Mouse (Mus musculus): ENCODE results near the gene Zmym6. TPM values are rescaled to one million over a fixed set of nuclear protein-coding genes. Genes with fewer than 3 reads are reported as not detected.
"Not testable (repeated sequence)": the region's sequence is repeated elsewhere in the genome, so short reads cannot be mapped to it uniquely, and the experiment has no call there.

Gene Zmym6
- polyA plus RNA-seq, 1 experiment from 2014 or later = 34.5 TPM

DNA sequence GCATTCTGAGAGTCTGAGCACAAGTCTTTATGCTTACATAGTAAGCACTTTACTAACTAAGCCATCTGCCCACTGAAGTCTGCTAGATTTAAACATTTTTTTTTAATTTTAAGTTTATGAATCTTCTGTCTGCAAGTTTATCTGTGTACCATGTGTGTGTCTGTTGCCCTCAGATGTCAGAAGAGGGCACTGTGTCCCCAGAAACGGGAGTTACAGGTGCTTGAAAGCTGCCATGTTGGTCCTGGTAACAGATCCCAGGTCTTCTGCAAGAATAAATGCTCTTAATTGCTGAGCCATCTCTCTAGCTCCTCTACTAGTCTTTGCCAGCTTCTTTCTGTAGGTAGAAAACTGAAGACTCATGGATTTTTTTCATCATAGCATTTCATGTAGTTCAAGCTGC is 2.3 kb upstream of the Zmym6 start:
- H3K27ac ChIP-seq = no peak overlapping the region
- no peaks in the 10 kb centered on the region for H3K9me3 ChIP-seq
- H3K27me3 ChIP-seq = no peaks in the 10 kb centered on the region
- no peak overlapping the region for H3K4me2 ChIP-seq (replicated peaks)
- 64% methylated on average over 1 of the region's 1 CpGs for WGBS
- no peak overlapping the region for H3K4me3 ChIP-seq (replicated peaks)
- H3K4me1 ChIP-seq (replicated peaks) = peaks cover 17% of the 10 kb centered on the region
- no peak overlapping the region for H3K9ac ChIP-seq (replicated peaks)
- no peak for ATAC-seq
- H3K36me3 ChIP-seq = no peaks in the 10 kb centered on the region

DNA sequence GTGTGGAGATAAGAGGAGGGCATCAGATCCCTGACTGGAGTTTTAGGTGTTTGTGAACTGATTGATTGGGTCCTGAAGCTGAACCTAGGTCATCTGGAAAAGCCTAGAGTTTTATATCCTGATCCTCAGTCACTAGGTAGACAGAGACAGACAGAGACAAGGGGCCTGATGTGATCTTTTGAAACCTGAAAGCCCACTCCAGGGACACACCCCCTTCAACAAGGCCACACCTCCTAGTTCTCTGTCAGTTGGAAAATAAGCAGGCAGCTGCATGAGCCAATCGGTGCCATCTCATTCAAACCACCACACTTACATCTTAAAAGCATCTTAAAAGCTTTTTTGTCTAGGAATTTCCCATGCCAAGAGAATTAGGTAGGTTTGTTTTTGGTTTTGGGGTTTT is 3.6 kb downstream of the Zmym6 start:
- Histone ChIP-seq H3K4me3 (replicated peaks) (no peak overlapping the region), H3K9me3 (no peaks in the 10 kb centered on the region), H3K27me3 (no peaks in the 10 kb centered on the region), H3K27ac (no peak overlapping the region), H3K9ac (replicated peaks) (no peak overlapping the region), H3K4me2 (replicated peaks) (no peak overlapping the region), H3K36me3 (no peaks in the 10 kb centered on the region), H3K4me1 (replicated peaks) (peaks cover 22% of the 10 kb centered on the region)
- WGBS = 27% methylated on average over 1 of the region's 1 CpGs
- ATAC-seq = no peak

DNA sequence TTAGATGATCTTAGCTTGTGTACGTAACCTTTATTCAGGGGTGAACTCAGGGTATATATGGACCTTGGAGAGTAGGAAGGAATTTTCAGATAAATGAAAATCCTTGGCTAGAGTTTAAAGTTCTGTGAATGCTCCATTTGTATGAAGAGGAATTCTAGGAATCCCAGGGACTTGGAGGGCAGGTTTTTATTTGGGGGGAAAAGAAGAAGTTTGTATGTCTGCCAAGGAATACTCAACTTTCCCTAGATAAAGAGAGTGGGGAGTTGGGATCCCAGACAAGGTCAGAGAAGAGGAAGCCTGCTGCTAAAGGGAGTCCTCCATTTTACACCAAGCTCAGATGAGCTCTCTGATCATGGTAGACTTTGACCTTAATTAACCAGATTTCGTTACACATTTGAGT is 5.9 kb downstream of the Zmym6 start:
- H3K4me3 ChIP-seq (replicated peaks) = no peak overlapping the region
- no peak for ATAC-seq
- H3K4me2 ChIP-seq (replicated peaks) = no peak overlapping the region
- 91% methylated on average over 2 of the region's 2 CpGs for WGBS
- H3K9me3 ChIP-seq = no peaks in the 10 kb centered on the region
- no peak overlapping the region for H3K27ac ChIP-seq
- no peaks in the 10 kb centered on the region for H3K27me3 ChIP-seq
- no peak overlapping the region for H3K9ac ChIP-seq (replicated peaks)
- peaks cover 3% of the 10 kb centered on the region for H3K36me3 ChIP-seq
- H3K4me1 ChIP-seq (replicated peaks) = peaks cover 18% of the 10 kb centered on the region

DNA sequence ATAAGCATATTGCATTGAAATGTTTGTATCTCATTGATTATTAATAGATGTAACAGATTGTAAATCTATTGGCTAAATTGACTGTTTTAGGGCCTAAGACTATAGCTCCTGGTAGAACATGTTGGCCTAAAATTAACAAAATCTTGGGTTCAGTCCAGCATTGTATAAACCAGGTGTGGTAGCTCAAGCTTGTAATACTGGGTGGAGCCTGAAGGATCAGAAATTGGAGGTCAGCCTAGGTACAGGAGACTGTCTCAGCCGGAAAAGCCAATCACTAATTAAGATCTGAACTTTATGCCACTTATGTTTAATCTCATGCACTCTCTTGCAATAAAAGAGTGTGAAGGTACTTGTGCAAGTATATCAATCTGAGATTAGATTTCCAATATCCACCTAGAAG is 8.6 kb downstream of the Zmym6 start:
- no peak overlapping the region for H3K9ac ChIP-seq (replicated peaks)
- H3K36me3 ChIP-seq = peaks cover 16% of the 10 kb centered on the region
- no peak overlapping the region for H3K27ac ChIP-seq
- H3K27me3 ChIP-seq = no peaks in the 10 kb centered on the region
- H3K4me1 ChIP-seq (replicated peaks) = no peaks in the 10 kb centered on the region
- WGBS = 83% methylated on average over 1 of the region's 1 CpGs
- no peaks in the 10 kb centered on the region for H3K9me3 ChIP-seq
- ATAC-seq = no peak
- H3K4me2 ChIP-seq (replicated peaks) = no peak overlapping the region
- no peak overlapping the region for H3K4me3 ChIP-seq (replicated peaks)

DNA sequence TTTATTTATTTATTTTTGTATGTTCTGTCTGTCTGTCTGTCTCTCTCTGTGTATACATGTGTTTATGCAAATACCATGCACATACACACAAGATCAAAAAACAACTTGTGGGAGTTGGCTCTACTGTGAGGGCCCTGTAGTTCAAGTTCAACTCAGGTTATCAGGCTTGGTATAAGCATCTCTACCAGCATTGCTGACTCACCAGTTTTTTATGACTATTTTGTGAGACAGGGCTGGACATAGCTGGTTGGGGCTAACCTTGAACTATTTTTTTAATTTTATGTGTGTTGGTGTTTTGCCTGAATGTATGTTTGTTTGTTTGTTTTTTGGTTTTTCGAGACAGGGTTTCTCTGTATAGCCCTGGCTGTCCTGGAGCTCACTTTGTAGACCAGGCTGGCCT is 14.0 kb downstream of the Zmym6 start:
- Histone ChIP-seq H3K9ac (replicated peaks) (no peak overlapping the region), H3K9me3 (no peaks in the 10 kb centered on the region), H3K4me1 (replicated peaks) (no peaks in the 10 kb centered on the region), H3K36me3 (peaks cover 30% of the 10 kb centered on the region), H3K4me3 (replicated peaks) (no peak overlapping the region), H3K27ac (no peak overlapping the region), H3K27me3 (no peaks in the 10 kb centered on the region), H3K4me2 (replicated peaks) (no peak overlapping the region)
- no peak for ATAC-seq
- 89% methylated on average over 1 of the region's 1 CpGs for WGBS

DNA sequence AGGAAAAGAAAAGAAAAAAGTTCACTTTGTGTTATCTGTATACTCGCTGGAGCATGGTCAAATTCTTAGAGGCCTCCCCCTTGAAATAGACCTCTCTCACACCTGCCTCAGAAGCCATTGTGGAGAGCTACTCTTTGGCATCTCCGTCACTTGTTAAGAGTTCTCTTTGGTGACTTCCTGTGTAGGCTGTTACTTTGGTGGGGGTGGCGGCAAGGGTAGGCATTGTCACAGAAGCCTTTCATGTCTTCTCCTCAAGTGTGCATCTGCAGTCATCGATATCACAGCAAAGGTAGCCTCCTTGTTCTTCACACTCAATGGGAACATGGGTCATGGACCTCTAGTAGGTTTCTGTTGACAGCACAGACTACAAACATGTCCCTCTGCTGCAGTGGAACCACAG is 17.9 kb downstream of the Zmym6 start:
- no peaks in the 10 kb centered on the region for H3K27me3 ChIP-seq
- no peak overlapping the region for H3K4me2 ChIP-seq (replicated peaks)
- no peaks in the 10 kb centered on the region for H3K9me3 ChIP-seq
- H3K27ac ChIP-seq = no peak overlapping the region
- no peak overlapping the region for H3K9ac ChIP-seq (replicated peaks)
- H3K36me3 ChIP-seq = peaks cover 22% of the 10 kb centered on the region
- ATAC-seq = no peak
- WGBS = 93% methylated on average over 4 of the region's 4 CpGs
- no peaks in the 10 kb centered on the region for H3K4me1 ChIP-seq (replicated peaks)
- no peak overlapping the region for H3K4me3 ChIP-seq (replicated peaks)

DNA sequence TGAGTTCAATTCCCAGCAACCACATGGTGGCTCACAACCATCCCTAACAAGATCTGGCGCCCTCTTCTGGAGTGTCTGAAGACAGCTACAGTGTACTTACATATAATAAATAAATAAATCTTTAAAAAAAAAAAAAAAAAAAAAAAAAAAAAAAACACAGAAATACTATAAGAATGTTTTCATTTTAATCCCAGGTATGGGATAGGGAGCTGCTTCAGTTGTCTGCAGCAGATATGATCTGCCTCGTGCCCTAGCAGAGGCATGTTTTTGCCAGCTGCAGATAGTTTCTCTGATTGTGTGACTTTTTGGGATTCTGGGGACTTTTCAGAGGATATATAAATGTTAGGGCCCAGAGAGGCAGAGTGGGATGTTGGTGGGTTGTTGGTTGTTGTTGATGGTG is 22.4 kb downstream of the Zmym6 start:
- not testable (repeated sequence) for H3K4me3 ChIP-seq (replicated peaks); ATAC-seq; H3K9me3 ChIP-seq; H3K9ac ChIP-seq (replicated peaks); H3K27me3 ChIP-seq; H3K27ac ChIP-seq; H3K4me1 ChIP-seq (replicated peaks); H3K4me2 ChIP-seq (replicated peaks)
- peaks cover 41% of the 10 kb centered on the region for H3K36me3 ChIP-seq
- 100% methylated on average over 1 of the region's 2 CpGs for WGBS

DNA sequence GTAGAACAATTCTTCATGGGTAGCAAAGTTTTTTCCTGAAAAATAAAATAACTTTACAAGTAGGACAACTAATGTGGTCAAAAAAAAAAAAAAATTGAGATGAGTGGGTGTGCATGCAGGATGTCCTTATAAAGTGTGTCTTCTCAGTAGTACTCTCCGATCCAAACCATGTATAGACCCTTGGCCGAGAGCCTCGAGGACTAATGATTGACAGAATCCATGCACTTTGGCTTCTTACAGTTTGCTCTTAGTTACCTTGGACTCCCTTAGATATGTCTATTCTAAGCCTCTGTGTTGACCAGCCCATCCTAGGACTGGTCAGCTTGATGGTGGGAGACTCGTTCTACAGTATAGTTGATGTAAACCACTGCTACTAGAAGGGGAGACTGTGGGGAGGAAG is 30.4 kb downstream of the Zmym6 start:
- Histone ChIP-seq H3K4me2 (replicated peaks) (no peak overlapping the region), H3K9ac (replicated peaks) (no peak overlapping the region), H3K27ac (no peak overlapping the region), H3K27me3 (no peaks in the 10 kb centered on the region), H3K4me3 (replicated peaks) (no peak overlapping the region), H3K9me3 (no peaks in the 10 kb centered on the region; the same call in 1 of the 2 replicates), H3K36me3 (peaks cover 53% of the 10 kb centered on the region), H3K4me1 (replicated peaks) (no peaks in the 10 kb centered on the region)
- no peak for ATAC-seq
- WGBS = 95% methylated on average over 4 of the region's 4 CpGs

DNA sequence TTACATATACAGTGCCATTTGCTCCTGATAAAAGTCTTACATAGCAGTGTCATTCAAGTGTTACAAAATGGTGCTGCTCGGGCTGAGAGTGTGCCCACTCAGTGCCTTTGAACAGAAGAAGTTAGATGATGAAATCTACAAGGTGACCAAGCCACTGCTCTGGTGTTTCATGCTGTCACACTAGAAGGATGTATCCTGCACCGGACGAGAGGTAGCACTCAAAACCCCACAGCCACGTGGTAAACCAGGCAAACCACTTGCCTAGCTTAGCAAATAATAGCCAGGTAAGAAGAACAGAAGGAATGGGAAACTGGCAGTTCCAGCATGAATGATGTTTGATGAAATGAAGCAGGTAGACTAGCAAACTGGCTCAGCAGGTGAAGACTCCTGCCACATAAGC is 33.4 kb downstream of the Zmym6 start:
- no peak for ATAC-seq

DNA sequence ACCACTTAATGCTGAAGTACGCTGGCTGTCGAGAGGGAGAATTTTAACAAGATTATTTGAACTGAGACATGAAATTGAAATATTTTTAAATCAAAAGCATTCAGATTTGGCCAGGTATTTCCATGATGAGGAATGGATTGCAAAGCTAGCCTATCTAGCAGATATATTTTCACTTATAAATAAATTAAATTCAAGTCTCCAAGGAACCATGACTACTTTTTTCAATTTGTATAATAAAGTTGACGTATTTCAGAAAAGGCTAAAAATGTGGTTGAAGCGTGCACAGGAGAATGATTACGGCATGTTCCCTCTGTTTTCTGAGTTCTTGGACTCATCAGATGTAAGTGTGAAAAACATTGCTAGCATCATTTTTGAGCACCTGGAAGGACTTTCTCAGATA is 46.2 kb downstream of the Zmym6 start, which contains the start of gene Tmem35b:
TSS of gene Tmem35b (plus strand) at position 301 of the 400 bp plus-strand sequence.
- no peaks in the 10 kb centered on the region for H3K9me3 ChIP-seq
- no peak within 1 kb of the TSS for H3K4me2 ChIP-seq (replicated peaks)
- peaks cover 17% of the 10 kb centered on the region; the same call in 1 of the 2 replicates for H3K36me3 ChIP-seq
- peaks cover 13% of the 10 kb centered on the region for H3K4me1 ChIP-seq (replicated peaks)
- no peak within 1 kb of the TSS for H3K9ac ChIP-seq (replicated peaks)
- no peak within 1 kb of the TSS for H3K27ac ChIP-seq
- 94% methylated on average over 5 of the region's 5 CpGs for WGBS
- H3K27me3 ChIP-seq = no peaks in the 10 kb centered on the region
- no peak for ATAC-seq
- H3K4me3 ChIP-seq (replicated peaks) = no peak within 1 kb of the TSS

More for the DNA sequence above, 33.4 kb downstream of the Zmym6 start:
- H3K36me3 ChIP-seq = peaks cover 48% of the 10 kb centered on the region
- H3K27me3 ChIP-seq = no peaks in the 10 kb centered on the region
- WGBS = 77% methylated on average over 4 of the region's 4 CpGs
- no peak overlapping the region for H3K4me3 ChIP-seq (replicated peaks)
- H3K4me1 ChIP-seq (replicated peaks) = no peaks in the 10 kb centered on the region
- H3K9me3 ChIP-seq = no peaks in the 10 kb centered on the region; the same call in 1 of the 2 replicates
- H3K9ac ChIP-seq (replicated peaks) = no peak overlapping the region
- H3K27ac ChIP-seq = no peak overlapping the region
- H3K4me2 ChIP-seq (replicated peaks) = no peak overlapping the region

DNA sequence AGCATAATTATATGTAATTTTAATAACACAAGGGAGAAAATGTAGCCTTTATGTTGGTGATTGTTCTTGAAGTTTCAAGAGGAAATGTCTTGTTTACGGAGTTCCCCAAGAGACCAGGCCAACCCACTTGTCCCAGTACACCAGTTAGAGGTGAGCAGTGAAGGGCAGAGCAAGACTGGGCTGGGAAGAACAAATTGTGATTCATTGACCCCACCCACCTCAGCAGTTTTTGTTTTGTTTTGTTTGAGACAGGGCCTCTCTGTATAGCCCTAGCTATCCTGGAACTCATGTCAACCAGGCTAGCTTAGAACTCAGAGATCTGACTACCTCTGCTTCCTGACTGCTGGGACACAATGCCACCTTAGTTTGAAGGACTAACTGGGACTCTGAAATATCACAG is 47.1 kb downstream of the Zmym6 start:
- H3K36me3 ChIP-seq = peaks cover 22% of the 10 kb centered on the region
- H3K27me3 ChIP-seq = no peaks in the 10 kb centered on the region
- H3K27ac ChIP-seq = no peak overlapping the region
- H3K4me1 ChIP-seq (replicated peaks) = peaks cover 13% of the 10 kb centered on the region
- WGBS = 90% methylated on average over 1 of the region's 1 CpGs
- H3K9ac ChIP-seq (replicated peaks) = no peak overlapping the region
- H3K9me3 ChIP-seq = no peaks in the 10 kb centered on the region
- H3K4me2 ChIP-seq (replicated peaks) = no peak overlapping the region
- H3K4me3 ChIP-seq (replicated peaks) = no peak overlapping the region
- ATAC-seq = no peak

DNA sequence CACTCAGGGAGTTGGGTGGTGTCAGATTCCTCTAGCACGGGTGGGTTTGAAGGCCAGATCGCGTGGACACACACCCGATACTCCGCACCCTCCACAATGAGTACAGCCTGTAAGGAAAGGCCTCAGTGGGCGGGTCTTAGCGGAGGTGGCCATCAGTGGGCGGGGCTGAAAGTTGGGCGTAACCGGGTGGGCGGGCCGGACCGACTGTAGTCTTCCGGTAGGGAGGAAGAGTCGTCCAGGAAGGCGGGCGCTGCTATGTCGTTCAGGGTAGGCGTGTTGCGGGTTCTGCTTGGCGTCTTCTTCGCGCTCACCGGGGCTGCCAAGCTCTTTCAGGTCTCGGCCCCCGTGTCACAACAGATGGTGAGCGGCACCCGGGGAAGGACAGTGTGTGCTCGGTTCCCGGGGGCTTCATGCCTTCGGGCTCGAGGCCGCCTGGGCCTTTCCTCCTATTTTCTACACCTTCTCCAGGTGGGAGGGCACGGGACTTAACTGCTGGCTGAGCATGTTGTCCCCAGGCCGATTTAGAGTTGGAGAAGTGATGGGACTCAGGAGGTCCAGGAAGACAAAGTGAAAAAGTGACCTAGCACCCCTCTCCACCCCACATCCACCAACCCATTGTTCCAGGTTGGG is 48.8 kb downstream of the Zmym6 start:
- peak overlapping the region; percentile 78 for H3K4me2 ChIP-seq (replicated peaks)
- 1% methylated on average over 35 of the region's 35 CpGs for WGBS
- H3K4me3 ChIP-seq (replicated peaks) = peak overlapping the region; percentile 66
- H3K27ac ChIP-seq = peak overlapping the region; percentile 65
- peaks cover 20% of the 10 kb centered on the region for H3K36me3 ChIP-seq
- H3K4me1 ChIP-seq (replicated peaks) = peaks cover 13% of the 10 kb centered on the region
- peak overlapping the region; percentile 82 for H3K9ac ChIP-seq (replicated peaks)
- H3K27me3 ChIP-seq = no peaks in the 10 kb centered on the region
- H3K9me3 ChIP-seq = no peaks in the 10 kb centered on the region
- ATAC-seq = peak; percentile 95

DNA sequence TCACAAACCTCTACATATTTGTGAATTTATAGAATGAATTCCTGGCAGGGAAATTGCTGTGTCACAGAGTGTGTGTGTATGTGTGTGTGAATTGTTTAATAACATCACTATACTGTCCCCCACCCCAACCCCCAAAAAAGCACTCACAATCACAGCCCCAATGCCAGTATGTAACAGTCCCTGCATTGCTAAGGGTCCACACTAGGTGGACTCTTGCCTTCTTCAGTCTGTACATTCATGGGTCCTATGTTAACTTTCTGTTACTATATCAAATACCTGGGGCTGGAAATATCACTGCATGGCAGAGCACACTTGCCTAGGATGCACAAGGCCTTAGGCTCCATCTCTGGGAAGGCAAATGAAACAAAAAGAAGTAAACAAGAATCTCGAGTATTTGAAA is 57.5 kb downstream of the Zmym6 start:
- no peaks in the 10 kb centered on the region for H3K9me3 ChIP-seq
- no peak overlapping the region for H3K27ac ChIP-seq
- no peak overlapping the region for H3K4me2 ChIP-seq (replicated peaks)
- H3K4me1 ChIP-seq (replicated peaks) = peaks cover 6% of the 10 kb centered on the region; the same call in 1 of the 2 replicates
- WGBS = 57% methylated on average over 1 of the region's 1 CpGs
- no peaks in the 10 kb centered on the region for H3K27me3 ChIP-seq
- no peak for ATAC-seq
- H3K36me3 ChIP-seq = no peaks in the 10 kb centered on the region
- no peak overlapping the region for H3K9ac ChIP-seq (replicated peaks)
- no peak overlapping the region for H3K4me3 ChIP-seq (replicated peaks)
